18 mouse cellular contexts compared by ENCODE assay signal in the genomic region with DNA sequence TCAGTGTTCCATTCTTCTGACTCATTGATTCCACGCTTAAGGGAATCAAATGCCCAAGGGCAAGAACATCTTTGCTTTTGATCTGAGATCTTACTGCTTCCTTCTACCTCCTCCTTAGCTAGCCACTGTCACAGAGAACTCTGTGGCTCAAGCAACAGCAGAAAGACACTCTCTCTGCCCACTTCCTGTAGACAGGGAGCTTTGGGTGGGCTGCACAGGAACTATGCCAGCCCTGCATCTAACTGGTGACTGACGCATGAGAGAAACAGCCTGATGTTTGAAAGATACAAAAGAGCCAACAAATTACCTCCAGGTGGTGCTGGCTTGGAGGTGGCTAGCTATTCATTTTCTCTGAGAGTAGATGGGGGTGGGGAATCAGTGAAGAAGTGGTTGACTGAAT.
DNase-seq lines count a peak whose midpoint lies in the region; ATAC-seq and TF ChIP-seq lines count a peak whose summit lies in the region.
"Had no signal": no experiment of that assay in that cellular context is flagged by ENCODE, and none has a peak within 500 bp of the region (broad histone marks: within the 10 kb centered on the region; RNA-seq: fewer than 3 reads in every experiment).

No protein-coding gene starts in this region.

- no peaks in the 10 kb centered on the region for H3K27me3 ChIP-seq in forebrain, embryonic 15.5 days
- no peaks in the 10 kb centered on the region for H3K27me3 ChIP-seq in forebrain, embryonic 10.5 days (ENCODE audit: poor library complexity, severe bottlenecking)
- no peaks in the 10 kb centered on the region for H3K27me3 ChIP-seq in intestine, embryonic 14.5 days (replicated peaks; ENCODE audit: control insufficient read depth, insufficient read depth, low read length)
- no peaks in the 10 kb centered on the region for H3K27me3 ChIP-seq in intestine, postnatal 0 days (replicated peaks; ENCODE audit: control insufficient read depth, insufficient read depth, low read length)
- no peaks in the 10 kb centered on the region for H3K27me3 ChIP-seq in stomach, embryonic 15.5 days (replicated peaks)
- H3K27me3 ChIP-seq in embryonic facial prominence, embryonic 10.5 days (replicated peaks; ENCODE audit: low read depth, poor library complexity, severe bottlenecking) = no peaks in the 10 kb centered on the region
- H3K27me3 ChIP-seq: embryonic facial prominence, embryonic 13.5 days; forebrain, embryonic 12.5 days had no signal

- peak overlapping the region; percentile 42; the same call in 1 of the 2 replicates for H3K27ac ChIP-seq in forebrain, embryonic 15.5 days (replicated peaks)
- H3K27ac ChIP-seq in forebrain, embryonic 10.5 days = no peak overlapping the region
- H3K27ac ChIP-seq in intestine, embryonic 14.5 days (ENCODE audit: low read depth) = peak overlapping the region; percentile 78
- H3K27ac ChIP-seq in intestine, postnatal 0 days (ENCODE audit: low read depth, low read length) = no peak overlapping the region
- H3K27ac ChIP-seq in stomach, embryonic 15.5 days = peak overlapping the region; percentile 64
- H3K27ac ChIP-seq in embryonic facial prominence, embryonic 10.5 days (replicated peaks) = no peak overlapping the region
- H3K27ac ChIP-seq: embryonic facial prominence, embryonic 13.5 days; forebrain, embryonic 12.5 days; hindbrain, embryonic 10.5 days had no signal

- no peak for DNase-seq in forebrain, embryonic 10.5 days (ENCODE audit: extremely low spot score, low spot score)
- DNase-seq in intestine, embryonic 14.5 days (ENCODE audit: low spot score) = no peak
- peak; percentile 29 to 43 for DNase-seq in CD8-positive naive resting alpha-beta T cell, adult 2 months (ENCODE audit: low read depth in 2 of 2, low spot score in 2 of 2)
- DNase-seq in c-Kit-positive CD71-positive TER-119-positive erythroid progenitor cells, embryonic 14.5 days (ENCODE audit: low spot score) = no peak
- DNase-seq in embryonic facial prominence, embryonic 10.5 days (ENCODE audit: low spot score) = no peak
- DNase-seq: adrenal gland, postnatal 10 days; gastrocnemius, postnatal 10 days; kidney, adult 18-20 months; liver, postnatal 0 days; right cerebral cortex, adult 18-20 months had no signal

- ATAC-seq in forebrain, embryonic 15.5 days (replicated peaks) = no peak
- ATAC-seq in intestine, embryonic 14.5 days (replicated peaks; ENCODE audit: low FRiP score, low TSS enrichment, low read depth) = no peak
- no peak for ATAC-seq in intestine, postnatal 0 days
- no peak for ATAC-seq in stomach, embryonic 15.5 days (ENCODE audit: insufficient read depth, low FRiP score, low read depth)
- ATAC-seq: liver, postnatal 0 days had no signal

- peaks cover 16% of the 10 kb centered on the region; the same call in 1 of the 2 replicates for H3K4me1 ChIP-seq in forebrain, embryonic 15.5 days
- peaks cover 10% of the 10 kb centered on the region for H3K4me1 ChIP-seq in forebrain, embryonic 10.5 days
- H3K4me1 ChIP-seq in intestine, embryonic 14.5 days (replicated peaks; ENCODE audit: control insufficient read depth, insufficient read depth, low read length) = peaks cover 27% of the 10 kb centered on the region
- no peaks in the 10 kb centered on the region; the same call in 1 of the 2 replicates for H3K4me1 ChIP-seq in intestine, postnatal 0 days (replicated peaks; ENCODE audit: control insufficient read depth, insufficient read depth, low read length)
- peaks cover 8% of the 10 kb centered on the region; the same call in 1 of the 2 replicates for H3K4me1 ChIP-seq in stomach, embryonic 15.5 days
- peaks cover 3% of the 10 kb centered on the region; the same call in 1 of the 2 replicates for H3K4me1 ChIP-seq in embryonic facial prominence, embryonic 10.5 days

- 68% methylated on average over 2 of the region's 2 CpGs for WGBS in forebrain, embryonic 15.5 days
- WGBS in forebrain, embryonic 10.5 days = 87% methylated on average over 2 of the region's 2 CpGs
- 67% methylated on average over 2 of the region's 2 CpGs for WGBS in intestine, embryonic 14.5 days
- 79% methylated on average over 2 of the region's 2 CpGs for WGBS in intestine, postnatal 0 days
- WGBS in stomach, embryonic 15.5 days = 67% methylated on average over 2 of the region's 2 CpGs
- WGBS in embryonic facial prominence, embryonic 10.5 days = 79% methylated on average over 2 of the region's 2 CpGs

- H3K36me3 ChIP-seq in forebrain, embryonic 15.5 days = no peaks in the 10 kb centered on the region
- H3K36me3 ChIP-seq in forebrain, embryonic 10.5 days (replicated peaks) = no peaks in the 10 kb centered on the region; the same call in 1 of the 2 replicates
- H3K36me3 ChIP-seq in intestine, embryonic 14.5 days (ENCODE audit: control insufficient read depth, insufficient read depth, low read length) = no peaks in the 10 kb centered on the region
- no peaks in the 10 kb centered on the region for H3K36me3 ChIP-seq in intestine, postnatal 0 days (ENCODE audit: control insufficient read depth, insufficient read depth)
- no peaks in the 10 kb centered on the region for H3K36me3 ChIP-seq in stomach, embryonic 15.5 days
- peaks cover 4% of the 10 kb centered on the region; the same call in 1 of the 2 replicates for H3K36me3 ChIP-seq in embryonic facial prominence, embryonic 10.5 days (replicated peaks)
- H3K36me3 ChIP-seq: embryonic facial prominence, embryonic 13.5 days; forebrain, embryonic 12.5 days had no signal

- no peak for TF ChIP-seq CTCF in intestine, postnatal 0 days (IDR thresholded peaks at IDR 0.05; ENCODE audit: low read depth)

- no peak overlapping the region for H3K4me3 ChIP-seq in forebrain, embryonic 15.5 days
- H3K4me3 ChIP-seq in forebrain, embryonic 10.5 days = no peak overlapping the region
- H3K4me3 ChIP-seq in intestine, embryonic 14.5 days (ENCODE audit: low read depth, low read length) = no peak overlapping the region
- no peak overlapping the region for H3K4me3 ChIP-seq in intestine, postnatal 0 days (ENCODE audit: low read depth, low read length)
- no peak overlapping the region for H3K4me3 ChIP-seq in stomach, embryonic 15.5 days (replicated peaks)
- H3K4me3 ChIP-seq in embryonic facial prominence, embryonic 10.5 days = no peak overlapping the region
- H3K4me3 ChIP-seq: embryonic facial prominence, embryonic 13.5 days; forebrain, embryonic 12.5 days; hindbrain, embryonic 10.5 days; myocyte had no signal

- H3K9me3 ChIP-seq in forebrain, embryonic 15.5 days = no peaks in the 10 kb centered on the region
- H3K9me3 ChIP-seq in forebrain, embryonic 10.5 days = no peaks in the 10 kb centered on the region
- H3K9me3 ChIP-seq in intestine, embryonic 14.5 days (ENCODE audit: control insufficient read depth, low read length) = no peaks in the 10 kb centered on the region
- H3K9me3 ChIP-seq in intestine, postnatal 0 days (ENCODE audit: control insufficient read depth) = no peaks in the 10 kb centered on the region
- no peaks in the 10 kb centered on the region for H3K9me3 ChIP-seq in stomach, embryonic 15.5 days
- no peaks in the 10 kb centered on the region for H3K9me3 ChIP-seq in embryonic facial prominence, embryonic 10.5 days
- H3K9me3 ChIP-seq: embryonic facial prominence, embryonic 13.5 days; forebrain, embryonic 12.5 days; hindbrain, embryonic 10.5 days had no signal

- H3K4me2 ChIP-seq in forebrain, embryonic 15.5 days (replicated peaks) = no peak overlapping the region
- H3K4me2 ChIP-seq in intestine, embryonic 14.5 days (ENCODE audit: low read length) = no peak overlapping the region
- H3K4me2 ChIP-seq in intestine, postnatal 0 days (replicated peaks; ENCODE audit: low read depth) = no peak overlapping the region
- H3K4me2 ChIP-seq in stomach, embryonic 15.5 days = no peak overlapping the region
- H3K4me2 ChIP-seq: embryonic facial prominence, embryonic 13.5 days; forebrain, embryonic 12.5 days; midbrain, embryonic 11.5 days had no signal

- no peak overlapping the region for H3K9ac ChIP-seq in forebrain, embryonic 15.5 days (replicated peaks)
- H3K9ac ChIP-seq in intestine, embryonic 14.5 days (ENCODE audit: low read length) = no peak overlapping the region
- H3K9ac ChIP-seq in intestine, postnatal 0 days (ENCODE audit: low read depth, low read length) = no peak overlapping the region
- H3K9ac ChIP-seq in stomach, embryonic 15.5 days = no peak overlapping the region
- H3K9ac ChIP-seq: embryonic facial prominence, embryonic 13.5 days; forebrain, embryonic 12.5 days; liver, postnatal 0 days had no signal

Comparison
In these comparisons a context has a peak if more than half of its experiments do, and no peak if none do; other contexts are left out.
1. H3K27ac ChIP-seq: peak in forebrain, embryonic 15.5 days (single experiment), intestine, embryonic 14.5 days (single experiment) and stomach, embryonic 15.5 days (single experiment); none in forebrain, embryonic 10.5 days (single experiment), intestine, postnatal 0 days (single experiment) and embryonic facial prominence, embryonic 10.5 days (single experiment).
2. DNase-seq: peak in CD8-positive naive resting alpha-beta T cell, adult 2 months (2 of 2); none in forebrain, embryonic 10.5 days (single experiment), intestine, embryonic 14.5 days (single experiment), c-Kit-positive CD71-positive TER-119-positive erythroid progenitor cells, embryonic 14.5 days (single experiment) and embryonic facial prominence, embryonic 10.5 days (single experiment).